Mouse (Mus musculus) thymus, adult 2 months (tissue): ENCODE measurements around the gene Csgalnact2. TPM values are rescaled to one million over a fixed set of nuclear protein-coding genes. Genes with fewer than 3 reads are reported as not detected.

ENCODE experiments used
- DNase-seq: peaks from one replicate; pipeline ENCODE4 v3.0.0; 2021
- H3K27ac ChIP-seq: fragments of 200-500 bp; 2 replicates; pipeline ENCODE4 v1.5.1; 2012; ENCODE audit warnings: low read length, control low read depth; ENCODE audit not compliant: control insufficient read depth, insufficient read depth
- H3K27me3 ChIP-seq: fragments of 200-500 bp; 2 replicates; pipeline ENCODE4 v1.6.1; 2012; ENCODE audit warnings: mild to moderate bottlenecking, low read length, moderate library complexity, mixed read lengths; ENCODE audit not compliant: control insufficient read depth, insufficient read depth
- H3K36me3 ChIP-seq: fragments of 200-500 bp; 2 replicates; pipeline ENCODE4 v1.6.1; 2012; ENCODE audit warnings: mild to moderate bottlenecking, low read length, moderate library complexity; ENCODE audit not compliant: control insufficient read depth, insufficient read depth
- H3K4me1 ChIP-seq: fragments of 200-500 bp; replicated peaks from 2 replicates; pipeline ENCODE4 v1.6.1; 2012; ENCODE audit warnings: low read length; ENCODE audit not compliant: control insufficient read depth, insufficient read depth
- H3K4me3 ChIP-seq: fragments of 200-500 bp; 2 replicates; pipeline ENCODE4 v1.5.1; 2012; ENCODE audit warnings: mild to moderate bottlenecking, low read length, control low read depth, moderate library complexity; ENCODE audit not compliant: control insufficient read depth, insufficient read depth
- CTCF ChIP-seq: fragments of 200-500 bp; IDR thresholded peaks from 2 replicates; pipeline ENCODE4 v1.5.1; 2012; ENCODE audit warnings: mild to moderate bottlenecking, control low read depth, low read length, moderate library complexity, borderline replicate concordance; ENCODE audit not compliant: control insufficient read depth, poor library complexity, insufficient read depth; ENCODE audit errors: extremely low read depth
- POLR2A ChIP-seq: fragments of 200-500 bp; IDR thresholded peaks from 2 replicates; pipeline ENCODE4 v1.6.1; 2012; ENCODE audit warnings: mild to moderate bottlenecking, low read length, control low read depth, moderate library complexity; ENCODE audit not compliant: control insufficient read depth, poor library complexity, insufficient read depth; ENCODE audit errors: extremely low read depth
- WGBS: fragments of 180-500 bp; shearing (Covaris S2); methylation state at CpG from one replicate; pipeline ENCODE4 v1.1.7; 2018; 5-methylcytosine and 5-hydroxymethylcytosine counted together
- polyA plus RNA-seq: library from polyadenylated mRNA; depleted of rRNA; stranded (reverse); fragments of >200 nt; gene quantifications from 2 replicates; pipeline ENCODE4 v1.2.3, GENCODE M21; 2012; rRNA removed

Csgalnact2 gene
- polyA plus RNA-seq, 1 experiment = 2.6 TPM

DNA sequence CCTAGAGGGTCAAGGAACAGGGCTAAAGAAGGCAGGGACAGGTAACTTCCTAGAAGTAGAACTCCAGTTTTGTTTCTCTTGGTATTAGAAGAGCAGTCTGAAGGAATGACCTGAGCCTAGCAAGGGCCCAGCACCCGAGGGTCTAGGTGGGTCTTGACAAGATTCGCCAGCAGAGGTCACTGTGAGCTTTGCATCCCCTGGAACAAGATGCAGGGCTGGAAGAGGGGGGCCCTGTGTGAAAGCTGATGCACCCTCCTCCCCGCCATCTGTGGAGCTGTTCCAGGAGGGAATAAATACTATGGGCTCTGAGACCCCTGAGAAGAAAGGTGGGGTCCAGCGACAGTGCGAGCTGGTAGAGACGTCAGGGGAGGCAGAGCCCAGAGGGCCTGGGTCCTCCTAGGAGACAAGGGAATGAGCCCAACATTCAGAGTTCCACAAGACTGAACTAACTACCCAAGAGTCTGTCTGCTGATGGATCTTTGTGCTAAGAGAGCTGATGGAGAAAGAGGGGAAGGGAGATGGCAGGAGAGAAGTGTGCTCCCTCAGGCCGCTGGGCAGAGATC lies 73.9 kb downstream of the Csgalnact2 start:
- TF ChIP-seq POLR2A (no peak), CTCF (0 out of 2 replicates have a peak, but pooled peaks have one; percentile 40)
- H3K4me1 ChIP-seq = peaks cover 9% of the 10 kb centered on the region; the same call in 1 of the 2 replicates
- H3K4me3 ChIP-seq = no peak overlapping the region
- peaks cover 2% of the 10 kb centered on the region; the same call in 1 of the 2 replicates for H3K27me3 ChIP-seq
- peak; percentile 49 for DNase-seq
- WGBS = 28% methylated on average over 7 of the region's 7 CpGs
- no peaks in the 10 kb centered on the region for H3K36me3 ChIP-seq
- H3K27ac ChIP-seq = no peak overlapping the region

DNA sequence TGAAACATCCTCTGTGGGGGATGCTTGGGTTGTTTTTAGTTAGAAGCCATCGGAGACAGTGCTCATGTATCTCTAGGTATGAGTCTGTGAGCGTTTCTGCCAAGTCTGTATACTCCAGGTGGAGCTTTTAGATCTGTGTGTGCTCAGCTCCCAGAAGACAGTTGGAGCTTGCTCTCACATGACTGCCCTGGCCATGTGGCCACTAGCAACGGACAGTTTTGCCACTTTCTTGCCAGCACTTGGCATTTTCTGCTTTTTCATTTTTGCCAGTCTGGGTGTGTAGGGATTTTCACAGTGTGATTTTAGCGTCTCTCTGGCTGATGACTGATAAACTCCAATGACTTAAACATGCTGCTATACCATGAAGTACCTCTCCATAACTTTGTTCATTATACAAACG lies 75.7 kb downstream of the Csgalnact2 start:
- Histone ChIP-seq H3K4me1 (peaks cover 9% of the 10 kb centered on the region; the same call in 1 of the 2 replicates), H3K4me3 (no peak overlapping the region), H3K27ac (no peak overlapping the region), H3K27me3 (peaks cover 2% of the 10 kb centered on the region; the same call in 1 of the 2 replicates), H3K36me3 (no peaks in the 10 kb centered on the region)
- no peak for TF ChIP-seq CTCF
- TF ChIP-seq POLR2A = no peak
- DNase-seq = no peak
- WGBS = 85% methylated on average over 5 of the region's 5 CpGs

DNA sequence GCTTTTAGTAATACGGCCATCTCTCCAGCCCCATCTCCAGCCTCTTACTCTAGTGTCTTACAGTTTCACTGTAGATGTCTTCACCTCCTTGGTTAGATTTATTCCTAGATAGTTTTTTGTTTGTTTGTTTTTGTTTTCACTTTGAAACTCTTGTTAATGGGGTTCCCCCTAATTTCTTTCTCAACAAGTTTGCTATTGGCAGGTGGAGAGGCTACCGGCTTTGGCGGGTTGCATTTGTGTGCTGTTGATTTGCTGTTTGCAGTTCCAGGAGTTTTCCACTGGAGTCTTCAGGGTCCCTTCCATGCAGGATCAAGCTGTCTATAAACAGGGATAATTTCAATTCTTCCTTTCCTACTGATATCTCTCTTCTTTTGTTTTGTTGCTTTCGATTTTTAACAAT lies 77.7 kb downstream of the Csgalnact2 start:
- Histone ChIP-seq H3K4me3 (no peak overlapping the region), H3K36me3 (no peaks in the 10 kb centered on the region), H3K27me3 (peaks cover 2% of the 10 kb centered on the region; the same call in 1 of the 2 replicates), H3K4me1 (0 out of 2 replicates have a peak, but pooled peaks cover 2% of the 10 kb centered on the region), H3K27ac (no peak overlapping the region)
- WGBS = 94% methylated on average over 4 of the region's 4 CpGs
- TF ChIP-seq CTCF (no peak), POLR2A (no peak)
- DNase-seq = no peak

Other genes with a start within 250 kb of the Csgalnact2 start
- 316 and 376 TPM in 2 replicates for gene Hnrnpf, start 238.8 kb downstream of the Csgalnact2 start, polyA plus RNA-seq
- gene Fxyd4, start 201.4 kb downstream of the Csgalnact2 start, polyA plus RNA-seq = 0.37 and 0.77 TPM in 2 replicates
- gene Rasgef1a, start 127.7 kb downstream of the Csgalnact2 start, polyA plus RNA-seq = 1.0 and 1.1 TPM in 2 replicates
- 1.2 and 1.3 TPM in 2 replicates for gene Ret, start 58.6 kb upstream of the Csgalnact2 start, polyA plus RNA-seq